Mouse (Mus musculus) spleen, postnatal 4 days (tissue): ENCODE data around the gene Olfr1039.
A peak's percentile ranks its signal among the peaks of the same experiment; 100 is the strongest.
"Not testable (repeated sequence)": the region's sequence is repeated elsewhere in the genome, so short reads cannot be mapped to it uniquely, and the experiment has no call there.

Source experiments
- DNase-seq, 2 experiments: peaks; one replicate each; pipeline ENCODE4 v3.0.0; 2022; ENCODE audit warnings: low spot score in 2 of 2

Gene Olfr1039

GRCm38 (mm10) chr2:86135828-86136227 is at the start of gene Olfr1039:
TSS of gene Olfr1039 (minus strand) at chr2:86135928.
- no peak for DNase-seq

GRCm38 (mm10) chr2:86179950-86180349 is 44.2 kb upstream of the Olfr1039 start:
- DNase-seq, result no peak

GRCm38 (mm10) chr2:86177720-86178119 is 42.0 kb upstream of the Olfr1039 start, which contains the start of gene Olfr1044:
TSS of gene Olfr1044 (minus strand) at chr2:86177820.
- DNase-seq, result no peak

GRCm38 (mm10) chr2:86175422-86175821 is 39.7 kb upstream of the Olfr1039 start:
- DNase-seq, result peak in 1 of 2 experiments; percentile 12

GRCm38 (mm10) chr2:86167422-86167821 is 31.7 kb upstream of the Olfr1039 start, which contains the start of gene Olfr1043:
TSS of gene Olfr1043 (minus strand) at chr2:86167522.
- DNase-seq, result no peak

- DNase-seq, result no peak
Measured at GRCm38 (mm10) chr2:86161738-86162137, 26.0 kb upstream of the Olfr1039 start, which contains the start of gene Olfr1042. TSS of gene Olfr1042 (minus strand) at chr2:86161838.

- no peak for DNase-seq
Measured at GRCm38 (mm10) chr2:86146632-86147031, 10.9 kb upstream of the Olfr1039 start, which contains the start of gene Olfr1040. TSS of gene Olfr1040 (minus strand) at chr2:86146732.

- no peak for DNase-seq
Measured at GRCm38 (mm10) chr2:86087285-86087684, 48.4 kb downstream of the Olfr1039 start, which contains the start of gene Olfr1037. TSS of gene Olfr1037 (minus strand) at chr2:86087385.

- not testable (repeated sequence) for DNase-seq
Measured at GRCm38 (mm10) chr2:86080478-86080877, 55.2 kb downstream of the Olfr1039 start.
